Mouse (Mus musculus): ENCODE measurements around the gene Ifi205.
"Not testable (repeated sequence)": the region's sequence is repeated elsewhere in the genome, so short reads cannot be mapped to it uniquely, and the experiment has no call there.

Gene Ifi205

GRCm38 (mm10) chr1:174031698-174032097 is at the start of gene Ifi205:
Gene Ifi205 (minus strand): TSS chr1:174031810.
- no peak for TF ChIP-seq GATA4 (IDR thresholded peaks at IDR 0.05; ENCODE audit: insufficient replicate concordance, low read length)

GRCm38 (mm10) chr1:174066305-174066704 is 34.7 kb upstream of the Ifi205 start, which contains the start of gene Olfr430:
Gene Olfr430 (plus strand): TSS chr1:174066605.
- TF ChIP-seq GATA4 (IDR thresholded peaks at IDR 0.05; ENCODE audit: insufficient replicate concordance, low read length): no peak

DNA sequence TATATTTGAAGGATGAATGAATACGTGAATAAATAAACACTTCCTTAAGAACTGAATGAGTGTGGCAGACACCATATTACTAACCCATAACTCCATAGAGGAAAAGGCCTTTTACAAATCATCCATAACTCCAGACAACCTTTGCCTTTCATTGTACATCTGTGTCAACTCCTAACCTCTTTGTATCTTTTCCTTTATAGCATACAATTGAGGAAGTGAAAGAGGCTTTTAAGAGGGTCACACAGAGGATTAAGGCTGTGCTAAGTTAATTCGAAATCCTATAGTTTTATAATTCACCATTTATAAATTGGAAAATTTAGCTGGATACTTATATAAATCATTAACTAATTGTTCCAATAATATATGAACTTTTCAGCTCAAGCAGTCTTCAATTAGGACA is 23.6 kb upstream of the Ifi205 start:
- no peak for TF ChIP-seq GATA4 (IDR thresholded peaks at IDR 0.05; ENCODE audit: insufficient replicate concordance, low read length)

GRCm38 (mm10) chr1:174052981-174053380 is 21.4 kb upstream of the Ifi205 start:
- no peak for TF ChIP-seq GATA4 (IDR thresholded peaks at IDR 0.05; ENCODE audit: insufficient replicate concordance, low read length)

- TF ChIP-seq GATA4 (IDR thresholded peaks at IDR 0.05; ENCODE audit: insufficient replicate concordance, low read length): no peak
Observed at GRCm38 (mm10) chr1:174051931-174052536, 20.4 kb upstream of the Ifi205 start.

GRCm38 (mm10) chr1:174051515-174051914 is 19.9 kb upstream of the Ifi205 start:
- TF ChIP-seq GATA4 (IDR thresholded peaks at IDR 0.05; ENCODE audit: insufficient replicate concordance, low read length): no peak

DNA sequence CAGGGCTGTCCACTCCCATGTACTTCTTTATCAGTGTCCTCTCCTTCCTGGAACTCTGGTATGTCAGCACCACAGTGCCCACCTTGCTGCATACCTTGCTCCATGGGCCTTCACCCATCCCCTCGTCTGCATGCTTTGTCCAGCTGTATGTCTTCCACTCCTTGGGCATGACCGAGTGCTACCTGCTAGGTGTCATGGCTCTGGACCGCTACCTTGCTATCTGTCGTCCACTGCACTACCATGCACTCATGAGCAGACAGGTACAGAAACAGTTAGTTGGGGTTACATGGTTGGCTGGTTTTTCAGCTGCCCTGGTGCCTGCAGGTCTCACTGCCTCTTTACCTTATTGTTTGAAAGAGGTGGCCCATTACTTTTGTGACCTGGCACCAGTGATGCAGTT is 18.9 kb upstream of the Ifi205 start:
- no peak for TF ChIP-seq GATA4 (IDR thresholded peaks at IDR 0.05; ENCODE audit: insufficient replicate concordance, low read length)

DNA sequence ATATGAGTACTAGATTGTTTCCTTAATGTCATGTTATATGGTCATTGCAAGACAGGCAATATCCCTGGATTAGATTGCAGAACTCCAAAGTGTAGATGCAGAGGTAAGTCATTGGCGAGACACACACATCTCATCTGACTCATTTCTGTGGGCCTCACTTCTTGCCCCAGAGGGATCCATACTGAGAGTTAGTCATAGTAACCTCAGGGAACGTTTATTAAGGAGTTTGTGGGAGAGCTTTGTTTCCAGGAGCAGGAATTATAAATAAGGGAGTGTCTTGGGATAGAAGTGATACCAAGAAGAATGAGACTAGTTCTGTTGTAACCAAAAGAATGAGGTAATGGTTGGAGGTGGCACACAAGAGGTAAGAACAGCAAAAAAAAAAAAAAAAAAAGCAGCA is 17.3 kb upstream of the Ifi205 start, which contains the start of gene Olfr432:
TSS of gene Olfr432 (plus strand) at position 313 of the 400 bp plus-strand sequence.
- no peak for TF ChIP-seq GATA4 (IDR thresholded peaks at IDR 0.05; ENCODE audit: insufficient replicate concordance, low read length)

GRCm38 (mm10) chr1:174044431-174044830 is 12.8 kb upstream of the Ifi205 start:
- no peak for TF ChIP-seq GATA4 (IDR thresholded peaks at IDR 0.05; ENCODE audit: insufficient replicate concordance, low read length)

DNA sequence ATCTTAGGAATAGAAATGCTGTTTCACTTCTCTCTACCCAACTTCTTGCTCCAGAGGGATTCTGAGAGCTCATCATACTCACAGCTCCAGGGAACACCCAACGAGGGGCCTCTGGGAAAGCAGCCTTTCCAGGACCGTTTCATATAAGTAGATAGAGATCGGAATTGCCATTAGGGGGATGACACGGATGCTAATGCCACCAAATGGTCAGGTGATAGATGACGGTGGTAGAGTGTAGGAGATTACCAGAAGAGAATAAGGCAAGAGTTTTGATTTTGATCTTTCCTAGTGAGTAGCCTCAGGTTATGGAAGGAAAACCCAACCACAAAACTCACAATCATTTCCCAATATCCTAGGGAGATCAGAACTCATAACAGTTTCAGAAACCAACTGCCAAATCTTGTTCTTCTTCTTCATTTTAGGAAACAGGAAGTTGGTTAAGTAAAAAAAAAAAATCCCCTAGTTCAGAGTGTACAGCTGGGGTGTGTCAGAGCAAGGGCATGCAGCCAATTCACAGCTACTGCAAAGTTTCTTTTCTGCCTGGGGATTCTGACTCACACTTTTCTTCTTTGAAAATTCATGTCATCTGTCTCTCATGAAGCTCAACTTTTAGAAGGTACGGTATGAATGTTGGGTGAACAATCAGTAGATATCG is 9.0 kb upstream of the Ifi205 start, which contains the start of gene Olfr433:
TSS of gene Olfr433 (plus strand) at position 183 of the 655 bp plus-strand sequence.
- no peak for TF ChIP-seq GATA4 (IDR thresholded peaks at IDR 0.05; ENCODE audit: insufficient replicate concordance, low read length)

DNA sequence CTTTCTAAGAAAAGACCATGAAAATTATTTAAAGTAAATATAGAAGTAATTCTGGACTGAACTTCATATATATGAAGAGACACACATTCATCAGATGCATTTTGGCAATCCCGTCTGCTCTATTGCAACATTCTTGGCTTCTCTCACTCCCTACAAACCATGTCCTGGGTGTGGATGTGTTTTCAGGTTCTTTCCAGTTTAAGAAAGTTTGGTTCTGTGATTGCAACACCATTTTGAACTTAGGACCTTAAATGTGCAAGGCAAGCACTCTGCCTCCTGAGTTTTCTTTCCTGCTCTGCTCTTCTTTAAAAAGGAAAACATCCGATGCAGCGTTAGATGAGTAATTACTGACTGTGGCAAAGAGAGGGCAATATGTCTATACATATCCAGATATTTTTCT is 6.9 kb upstream of the Ifi205 start:
- TF ChIP-seq GATA4 (IDR thresholded peaks at IDR 0.05; ENCODE audit: insufficient replicate concordance, low read length): no peak

DNA sequence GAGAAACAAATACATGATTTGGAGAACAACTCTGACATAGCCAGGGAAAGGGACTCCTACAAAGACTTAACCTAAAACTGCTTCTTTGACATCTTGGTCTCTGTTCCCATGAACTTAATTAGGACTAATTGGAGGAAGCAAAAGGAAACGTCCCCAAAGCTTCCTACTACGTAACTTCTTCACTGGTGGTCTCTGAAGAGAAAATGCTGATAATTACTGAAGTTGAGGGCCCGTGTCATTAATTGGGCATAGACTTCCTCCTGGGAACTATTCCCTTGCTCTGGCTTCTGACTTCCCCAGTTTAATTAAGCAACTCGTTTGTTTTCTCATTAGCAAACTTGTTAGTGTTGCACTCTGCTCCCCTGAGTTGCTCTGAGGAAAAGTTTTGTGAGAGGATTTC is 4.2 kb upstream of the Ifi205 start:
- no peak for TF ChIP-seq GATA4 (IDR thresholded peaks at IDR 0.05; ENCODE audit: insufficient replicate concordance, low read length)

- no peak for TF ChIP-seq GATA4 (IDR thresholded peaks at IDR 0.05; ENCODE audit: insufficient replicate concordance, low read length)
Observed at GRCm38 (mm10) chr1:173995003-173995402, 36.6 kb downstream of the Ifi205 start.

DNA sequence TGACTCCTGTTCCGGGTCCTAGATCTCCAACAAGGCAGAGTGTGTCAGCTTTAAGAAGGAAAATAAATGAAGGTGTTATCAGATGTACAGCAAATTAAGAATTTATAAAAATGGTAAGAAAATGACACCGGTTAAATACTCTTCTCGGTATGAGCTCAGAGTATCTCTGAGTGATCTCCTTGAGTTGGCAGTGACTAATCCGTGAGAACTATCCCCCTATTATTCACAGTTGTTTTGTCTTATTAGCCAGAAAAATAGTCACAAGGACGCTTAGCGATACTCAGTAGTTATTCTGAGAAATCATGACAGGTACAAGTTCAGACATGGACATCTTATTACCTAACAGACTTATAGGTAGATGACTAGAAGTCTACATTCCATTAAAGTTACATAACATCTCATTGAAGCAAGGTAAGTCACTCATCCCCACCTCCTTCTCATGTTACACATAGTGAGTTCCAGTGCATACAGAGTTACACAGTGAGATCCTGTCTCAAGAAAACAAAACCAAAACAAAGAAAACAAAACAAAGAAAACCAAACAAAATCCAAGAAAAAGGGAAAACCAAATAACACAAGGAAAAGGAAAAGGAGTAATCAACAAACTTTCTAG is 48.8 kb downstream of the Ifi205 start, which contains the start of gene Ifi202b:
TSS of gene Ifi202b (minus strand) at position 51 of the 612 bp plus-strand sequence.
- not testable (repeated sequence) for TF ChIP-seq GATA4 (IDR thresholded peaks at IDR 0.05; ENCODE audit: insufficient replicate concordance, low read length)

DNA sequence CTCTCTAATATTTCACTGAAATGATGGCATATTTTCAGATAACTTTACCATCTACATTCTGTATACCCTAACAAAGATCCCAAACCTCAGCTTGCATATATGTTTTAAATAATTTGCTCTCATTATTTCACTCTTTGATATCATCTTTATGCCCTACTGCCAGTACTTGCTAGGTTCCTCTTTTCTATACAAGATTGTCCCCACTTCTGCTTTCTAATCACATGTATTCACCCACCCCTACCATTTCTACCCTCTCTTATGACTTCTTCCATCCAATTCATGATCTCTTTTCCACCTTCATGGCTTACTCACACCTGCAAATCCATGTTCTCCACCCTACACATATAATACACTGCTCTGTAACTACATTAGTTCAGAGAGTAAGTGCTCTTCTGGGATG is 54.0 kb downstream of the Ifi205 start:
- no peak for TF ChIP-seq GATA4 (IDR thresholded peaks at IDR 0.05; ENCODE audit: insufficient replicate concordance, low read length)

DNA sequence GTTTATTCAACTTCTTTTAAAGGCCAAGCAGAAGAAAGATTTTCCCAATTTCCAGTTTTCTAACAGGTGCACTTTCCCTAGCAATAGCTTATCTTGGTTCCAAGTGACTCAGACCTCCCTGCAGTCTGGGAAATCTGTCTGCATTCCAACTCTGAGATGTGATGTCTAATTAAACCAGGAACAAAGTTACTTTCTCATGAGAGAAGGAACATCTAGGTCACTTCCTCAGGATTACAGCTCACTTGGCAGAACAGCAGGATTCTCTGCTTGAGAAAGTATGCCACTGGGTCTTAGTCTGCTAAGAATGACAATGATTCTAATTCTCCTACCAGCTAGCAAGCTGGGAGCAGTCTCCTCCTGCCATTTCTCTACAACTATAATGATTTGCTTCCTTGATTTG is 58.5 kb downstream of the Ifi205 start:
- TF ChIP-seq GATA4 (IDR thresholded peaks at IDR 0.05; ENCODE audit: insufficient replicate concordance, low read length): no peak
